Mouse (Mus musculus) myocyte (in vitro differentiated cells): ENCODE measurements around the gene Avl9. TPM values are rescaled to one million over a fixed set of nuclear protein-coding genes. Genes with fewer than 3 reads are reported as not detected.
A peak's percentile ranks its signal among the peaks of the same experiment; 100 is the strongest.

Experiments used
- H3K27me3 ChIP-seq: one replicate; pipeline ENCODE4 v1.6.1; 2011; ENCODE audit not compliant: control insufficient read depth, insufficient read depth, insufficient read length
- H3K36me3 ChIP-seq: one replicate; pipeline ENCODE4 v1.6.1; 2011; ENCODE audit not compliant: control insufficient read depth, insufficient read depth
- H3K4me2 ChIP-seq: one replicate; pipeline ENCODE4 v1.6.1; 2011; ENCODE audit warnings: low read depth, control low read depth
- H3K4me3 ChIP-seq: one replicate; pipeline ENCODE4 v1.5.1; 2011; ENCODE audit warnings: mild to moderate bottlenecking, control low read depth, moderate library complexity
- H3K79me2 ChIP-seq: one replicate; pipeline ENCODE4 v1.6.1; 2011; ENCODE audit not compliant: control insufficient read depth, insufficient read depth
- H3ac ChIP-seq: one replicate; pipeline ENCODE4 v1.6.1; 2011; ENCODE audit not compliant: control insufficient read depth, insufficient read length
- CEBPB ChIP-seq: IDR thresholded peaks from 2 replicates; pipeline ENCODE4 v1.6.1; 2011; ENCODE audit warnings: mild to moderate bottlenecking, moderate library complexity; ENCODE audit not compliant: poor library complexity, insufficient read depth, severe bottlenecking
- E2F4 ChIP-seq: IDR thresholded peaks from one replicate; pipeline ENCODE4 v1.6.1; 2011; ENCODE audit warnings: mild to moderate bottlenecking, control low read depth, moderate library complexity; ENCODE audit not compliant: insufficient read depth
- MAX ChIP-seq: IDR thresholded peaks from one replicate; pipeline ENCODE4 v1.6.1; 2011; ENCODE audit warnings: low read depth, mild to moderate bottlenecking, control low read depth
- MYOD1 ChIP-seq, 3 experiments: IDR thresholded peaks; one replicate each; pipeline ENCODE4 v1.6.1; 2011; ENCODE audit warnings: control low read depth in 2 of 3, low read depth in 2 of 3, mild to moderate bottlenecking in 2 of 3, moderate library complexity in 1 of 3; ENCODE audit not compliant: insufficient read length in 2 of 3, control insufficient read depth in 1 of 3
- MYOG ChIP-seq, 3 experiments: IDR thresholded peaks; one replicate each; pipeline ENCODE4 v1.6.1; 2011; ENCODE audit warnings: control low read depth in 2 of 3, low read depth in 2 of 3, mild to moderate bottlenecking in 2 of 3; ENCODE audit not compliant: insufficient read length in 2 of 3, control insufficient read depth in 1 of 3, insufficient read depth in 1 of 3
- POLR2A ChIP-seq: IDR thresholded peaks from one replicate; pipeline ENCODE4 v1.6.1; 2011; ENCODE audit warnings: low read depth, mild to moderate bottlenecking, control low read depth, moderate library complexity; ENCODE audit not compliant: insufficient read length
- POLR2AphosphoS2 ChIP-seq: IDR thresholded peaks from one replicate; pipeline ENCODE4 v1.6.1; 2011; ENCODE audit warnings: low read depth, control low read depth; ENCODE audit not compliant: insufficient read length
- REST ChIP-seq: IDR thresholded peaks from one replicate; pipeline ENCODE4 v1.6.1; 2011; ENCODE audit warnings: mild to moderate bottlenecking, control low read depth, moderate library complexity; ENCODE audit not compliant: insufficient read depth, insufficient read length
- SRF ChIP-seq: IDR thresholded peaks from one replicate; pipeline ENCODE4 v1.6.1; 2011; ENCODE audit warnings: low read depth; ENCODE audit not compliant: control insufficient read depth, insufficient read length
- TCF12 ChIP-seq: IDR thresholded peaks from one replicate; pipeline ENCODE4 v1.6.1; 2011; ENCODE audit warnings: mild to moderate bottlenecking, control low read depth; ENCODE audit not compliant: poor library complexity, insufficient read depth, severe bottlenecking
- TCF3 ChIP-seq: IDR thresholded peaks from one replicate; pipeline ENCODE4 v1.6.1; 2011; ENCODE audit warnings: low read depth, control low read depth; ENCODE audit not compliant: insufficient read length
- USF1 ChIP-seq: IDR thresholded peaks from one replicate; pipeline ENCODE4 v1.6.1; 2011; ENCODE audit warnings: low read depth, mild to moderate bottlenecking, control low read depth, moderate library complexity
- polyA plus RNA-seq: library from polyadenylated mRNA; unstranded; fragments of >200 nt; fragmentation: generic; extraction: Trizol; gene quantifications from one replicate; pipeline ENCODE4 v1.2.1, GENCODE M21; 2012; ENCODE audit warnings: missing spikeins

The Avl9 gene
- polyA plus RNA-seq, 1 experiment, result 1.8 TPM

DNA sequence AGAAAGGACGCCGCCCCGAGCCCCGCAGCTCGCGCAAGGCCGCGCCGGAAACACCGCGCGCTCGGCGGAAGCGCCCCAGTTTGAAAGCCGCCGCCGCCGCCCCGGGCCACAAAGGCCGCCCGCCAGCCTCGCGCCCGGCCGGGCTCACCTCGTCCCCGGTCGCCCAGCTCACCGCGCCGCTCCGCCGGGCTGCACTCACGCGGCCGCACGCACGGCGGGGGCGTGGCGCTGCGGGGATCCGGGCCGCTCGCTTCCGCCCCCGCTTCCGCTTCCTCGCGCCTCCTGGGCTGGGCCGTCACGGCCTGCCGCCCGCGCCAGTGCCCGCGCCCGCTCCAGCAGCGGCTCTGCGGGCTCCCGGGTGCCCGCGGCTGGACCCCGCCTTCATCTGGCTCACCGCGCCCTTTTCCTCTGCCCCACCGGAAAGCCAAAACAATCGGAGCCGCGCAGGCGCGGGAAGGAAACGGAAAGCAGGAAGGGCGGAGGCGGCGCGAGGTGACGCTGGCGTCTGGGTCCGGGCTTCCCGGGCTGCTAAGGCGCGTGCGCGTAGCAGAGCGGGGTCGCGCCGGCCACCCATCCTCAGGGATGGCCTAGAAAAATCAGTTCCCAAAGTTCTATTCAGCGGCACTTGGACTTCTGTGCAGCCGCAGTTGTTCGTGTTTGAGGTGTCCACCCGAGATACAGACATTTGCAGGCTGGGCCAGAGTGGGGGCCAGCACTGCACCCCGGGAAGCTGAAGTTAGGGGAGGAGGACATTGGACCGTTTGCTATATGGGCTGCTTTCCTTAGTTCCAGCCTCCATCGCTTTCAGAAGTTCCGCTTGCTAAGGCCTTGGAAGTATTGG lies 82.8 kb downstream of the Avl9 start, which contains the start of gene Kbtbd2:
Gene Kbtbd2, minus strand, starts transcription at position 503 of the 841 bp plus-strand sequence.
- TF ChIP-seq TCF12 (no peak), POLR2A (peak; percentile 42), POLR2AphosphoS2 (peak; percentile 75), USF1 (no peak), MYOD1 (IDR thresholded peaks at IDR 0.05; ENCODE audit: control insufficient read depth in 1 of 3, insufficient read length in 2 of 3, low read depth in 2 of 3) (peak in 1 of 3 experiments; percentile 27)

DNA sequence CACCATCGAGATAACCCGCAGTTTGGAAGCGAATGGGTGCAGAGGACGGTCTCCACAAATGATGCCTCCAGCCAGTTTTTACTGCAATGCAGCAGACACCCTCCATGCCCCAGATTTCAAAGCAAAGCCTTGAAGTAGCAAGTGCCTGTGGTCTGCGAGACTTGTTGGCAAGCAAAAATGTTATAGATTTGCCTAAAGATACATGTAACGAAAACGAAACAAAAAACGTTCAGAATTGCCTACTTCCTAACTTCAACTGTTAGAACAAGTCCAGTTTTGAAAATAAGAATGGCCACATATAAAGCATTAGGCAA lies 83.4 kb downstream of the Avl9 start:
- TF ChIP-seq MYOD1 (IDR thresholded peaks at IDR 0.05; ENCODE audit: control insufficient read depth in 1 of 3, insufficient read length in 2 of 3, low read depth in 2 of 3) (no peak), USF1 (no peak), POLR2AphosphoS2 (no peak), E2F4 (no peak), MYOG (IDR thresholded peaks at IDR 0.05; ENCODE audit: control insufficient read depth in 1 of 3, insufficient read depth in 1 of 3, insufficient read length in 2 of 3, low read depth in 2 of 3) (no peak), REST (no peak), TCF3 (no peak), MAX (no peak), SRF (no peak), TCF12 (no peak), POLR2A (no peak), CEBPB (no peak)
- Histone ChIP-seq H3K4me3 (peak overlapping the region; percentile 56), H3K27me3 (no peaks in the 10 kb centered on the region), H3K4me2 (peak overlapping the region; percentile 81), H3K79me2 (peaks cover 39% of the 10 kb centered on the region), H3ac (peak overlapping the region; percentile 82), H3K36me3 (no peaks in the 10 kb centered on the region)

More for the DNA sequence above, 82.8 kb downstream of the Avl9 start, which contains the start of gene Kbtbd2:
- H3K4me3 ChIP-seq, result peak within 1 kb of the TSS; percentile 56
- peak within 1 kb of the TSS; percentile 82 for H3ac ChIP-seq
- no peaks in the 10 kb centered on the region for H3K27me3 ChIP-seq
- H3K79me2 ChIP-seq, result peaks cover 44% of the 10 kb centered on the region
- H3K4me2 ChIP-seq, result peak within 1 kb of the TSS; percentile 81
- no peaks in the 10 kb centered on the region for H3K36me3 ChIP-seq

DNA sequence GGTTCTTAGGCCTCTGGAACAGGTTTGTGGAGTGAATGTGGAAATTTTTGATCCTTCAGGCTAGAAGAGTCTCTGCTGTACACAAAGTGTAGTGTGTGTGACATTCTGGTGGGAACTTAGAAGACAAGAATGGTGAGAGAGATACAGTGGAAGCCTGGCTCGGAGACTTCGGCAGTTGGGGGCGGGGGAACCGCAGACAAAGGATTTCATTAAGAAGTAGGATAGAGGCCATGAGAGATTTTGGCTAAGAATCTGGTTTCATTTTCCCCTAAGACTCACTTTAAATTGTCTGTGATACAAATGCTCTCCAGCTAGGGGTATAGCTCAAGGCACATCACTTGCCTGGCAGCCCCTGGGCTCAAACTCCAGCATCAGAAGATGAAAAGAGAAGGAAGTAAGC lies 90.3 kb downstream of the Avl9 start:
- Histone ChIP-seq H3ac (no peak overlapping the region), H3K4me3 (no peak overlapping the region), H3K79me2 (no peaks in the 10 kb centered on the region), H3K27me3 (no peaks in the 10 kb centered on the region), H3K4me2 (no peak overlapping the region), H3K36me3 (no peaks in the 10 kb centered on the region)
- no peak for TF ChIP-seq MAX
- no peak for TF ChIP-seq POLR2AphosphoS2
- TF ChIP-seq MYOD1 (IDR thresholded peaks at IDR 0.05; ENCODE audit: control insufficient read depth in 1 of 3, insufficient read length in 2 of 3, low read depth in 2 of 3), result no peak
- TF ChIP-seq CEBPB, result no peak
- no peak for TF ChIP-seq SRF
- TF ChIP-seq USF1, result no peak
- no peak for TF ChIP-seq POLR2A
- TF ChIP-seq TCF3, result no peak
- TF ChIP-seq E2F4, result no peak

DNA sequence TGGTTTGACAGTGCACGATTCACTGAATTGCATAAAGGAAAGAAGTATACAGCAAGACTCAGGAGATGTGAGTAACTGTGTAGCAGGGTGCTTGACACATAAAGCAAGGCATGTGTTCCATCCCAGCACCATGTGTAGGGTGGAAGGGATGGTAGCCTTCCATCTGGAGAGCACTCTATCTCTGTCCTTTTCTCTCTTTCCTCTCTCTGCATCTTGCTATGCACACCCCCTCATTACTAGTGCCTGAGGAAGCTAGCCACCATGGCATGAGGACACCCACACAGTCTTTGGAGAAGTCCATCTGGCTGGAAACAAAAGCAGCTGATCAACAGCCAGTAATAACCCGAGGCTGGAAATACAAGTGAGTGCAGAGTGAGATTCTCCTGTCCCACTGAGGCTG lies 91.5 kb downstream of the Avl9 start:
- H3ac ChIP-seq, result no peak overlapping the region
- H3K79me2 ChIP-seq, result no peaks in the 10 kb centered on the region
- no peak overlapping the region for H3K4me3 ChIP-seq
- no peaks in the 10 kb centered on the region for H3K27me3 ChIP-seq
- H3K4me2 ChIP-seq, result no peak overlapping the region
- TF ChIP-seq POLR2A, result no peak
- no peak for TF ChIP-seq TCF3
- no peak for TF ChIP-seq E2F4
- TF ChIP-seq POLR2AphosphoS2, result no peak
- TF ChIP-seq SRF, result no peak
- no peak for TF ChIP-seq CEBPB
- no peak for TF ChIP-seq USF1
- TF ChIP-seq REST, result no peak
- TF ChIP-seq MYOD1 (IDR thresholded peaks at IDR 0.05; ENCODE audit: control insufficient read depth in 1 of 3, insufficient read length in 2 of 3, low read depth in 2 of 3), result no peak
- no peak for TF ChIP-seq TCF12
- no peak for TF ChIP-seq MAX
- no peaks in the 10 kb centered on the region for H3K36me3 ChIP-seq

DNA sequence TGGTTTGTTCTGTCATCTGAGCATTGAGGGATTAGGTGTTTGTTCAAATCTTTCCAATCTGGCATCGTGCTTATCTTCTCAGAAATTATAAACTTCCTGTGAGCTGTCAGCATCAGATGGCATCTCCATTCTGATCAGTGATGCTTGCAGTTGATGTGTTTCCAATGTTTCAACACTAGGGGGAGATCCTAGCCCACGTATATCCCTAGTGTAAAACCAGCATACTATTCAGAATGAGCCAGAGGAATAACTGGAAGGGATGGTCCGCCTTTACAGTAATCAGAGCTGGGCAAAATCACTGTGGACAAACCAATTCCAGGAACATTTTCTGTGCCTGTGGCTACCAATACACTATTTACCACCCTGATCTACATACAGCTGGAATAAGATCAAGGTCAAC lies 94.0 kb downstream of the Avl9 start:
- Histone ChIP-seq H3ac (no peak overlapping the region), H3K36me3 (no peaks in the 10 kb centered on the region), H3K4me2 (no peak overlapping the region), H3K79me2 (no peaks in the 10 kb centered on the region), H3K4me3 (no peak overlapping the region), H3K27me3 (no peaks in the 10 kb centered on the region)
- no peak for TF ChIP-seq MAX
- no peak for TF ChIP-seq TCF12
- no peak for TF ChIP-seq REST
- TF ChIP-seq POLR2AphosphoS2, result no peak
- TF ChIP-seq TCF3, result no peak
- TF ChIP-seq MYOD1 (IDR thresholded peaks at IDR 0.05; ENCODE audit: control insufficient read depth in 1 of 3, insufficient read length in 2 of 3, low read depth in 2 of 3), result no peak
- TF ChIP-seq SRF, result no peak
- TF ChIP-seq USF1, result no peak
- TF ChIP-seq E2F4, result no peak

Other genes with a start within 250 kb of the Avl9 start
- 0.41 TPM for gene Pde1c, start 145.8 kb upstream of the Avl9 start, polyA plus RNA-seq
- gene Lsm5, start 10.2 kb upstream of the Avl9 start, polyA plus RNA-seq, result 38.8 TPM
- gene Kbtbd2, start 82.9 kb downstream of the Avl9 start, polyA plus RNA-seq, result 11.6 TPM
- gene Fkbp9, start 117.2 kb downstream of the Avl9 start, polyA plus RNA-seq, result 91.6 TPM
- 9.9 TPM for gene Nt5c3, start 209.0 kb downstream of the Avl9 start, polyA plus RNA-seq
- gene Vmn1r4, start 209.1 kb downstream of the Avl9 start, polyA plus RNA-seq, result 0.02 TPM